Mouse (Mus musculus): Measurements from ENCODE around the gene Snx4.

Gene Snx4

DNA sequence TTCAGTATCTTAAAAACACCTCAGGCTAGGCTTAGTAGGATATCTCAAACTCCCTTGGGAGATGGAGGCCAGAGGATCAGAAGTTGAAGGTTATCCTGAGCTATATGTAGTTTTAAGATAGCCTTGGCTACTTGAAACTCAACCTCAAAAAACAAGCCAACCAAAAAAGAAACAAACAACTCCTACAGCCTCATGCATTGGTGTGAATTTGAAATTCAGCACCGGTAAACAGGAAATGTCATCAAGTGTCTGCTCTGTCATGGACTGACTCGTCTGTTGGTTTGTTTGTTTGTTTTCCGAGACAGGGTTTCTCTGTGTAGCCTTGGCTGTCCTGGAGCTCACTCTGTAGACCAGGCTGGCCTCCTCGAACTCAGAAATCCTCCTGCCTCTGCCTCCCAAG is 20.6 kb downstream of the Snx4 start:
- in situ Hi-C loops (cut with MseI, MboI): no loop called here

DNA sequence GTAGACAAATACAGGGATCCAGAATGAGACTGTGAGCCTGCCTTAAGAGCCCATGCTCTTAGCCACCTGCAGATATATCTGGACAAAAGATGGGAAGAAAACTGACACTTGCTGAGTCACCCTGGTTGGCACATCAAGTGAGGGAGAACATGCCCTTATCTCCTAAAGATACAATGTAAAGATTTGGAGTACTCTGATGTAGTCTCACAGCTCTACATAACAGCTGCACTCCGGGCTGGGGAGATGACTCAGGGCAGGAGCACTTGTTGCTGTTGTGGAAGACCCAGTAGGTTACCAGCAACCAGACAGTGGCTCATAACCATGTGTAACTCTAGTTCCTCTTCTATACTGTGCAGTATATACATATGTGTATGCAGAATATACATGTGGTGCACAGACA is 31.8 kb downstream of the Snx4 start:
- in situ Hi-C loops (cut with MseI, MboI): no loop called here

DNA sequence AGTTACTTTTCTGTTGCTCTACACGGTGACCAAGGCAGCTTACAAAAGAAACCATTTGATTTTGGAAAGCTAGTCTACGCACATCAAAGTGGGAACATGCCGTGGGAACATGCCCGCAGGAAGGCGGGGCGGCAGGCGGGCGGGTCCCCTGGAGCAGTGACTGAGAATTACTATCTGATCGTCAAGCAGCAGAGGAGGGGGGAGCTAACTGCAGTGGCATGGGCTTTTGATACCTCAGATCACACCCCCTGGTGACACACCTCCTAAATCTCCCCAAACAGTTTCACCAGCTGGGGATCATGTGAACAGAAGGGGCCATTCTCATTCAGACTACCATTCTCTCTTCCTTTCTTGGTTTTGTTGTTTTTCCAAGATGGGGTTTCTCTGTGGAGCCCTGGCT is 37.3 kb downstream of the Snx4 start:
- in situ Hi-C loops (cut with MseI, MboI): no loop called here

DNA sequence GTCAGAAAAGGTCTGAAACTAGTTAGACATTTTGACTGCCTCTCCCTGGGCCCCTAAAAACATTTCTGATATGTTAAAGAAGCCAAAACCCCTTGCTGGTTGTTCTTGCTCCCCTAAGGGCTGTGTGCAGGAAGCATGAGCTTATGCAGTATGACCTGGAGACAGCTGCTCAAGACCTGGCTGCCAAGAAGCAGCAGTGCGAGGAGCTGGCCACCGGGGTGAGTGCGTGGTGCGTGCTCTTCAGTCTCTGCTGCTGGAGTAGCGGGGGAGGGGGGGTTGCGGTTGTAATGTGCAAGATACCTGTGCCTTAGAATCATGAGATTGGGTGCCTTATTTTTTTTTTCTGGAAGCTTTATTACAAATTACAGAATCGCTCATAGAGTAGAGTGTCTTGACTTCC is 38.7 kb downstream of the Snx4 start:
- in situ Hi-C loops (cut with MseI, MboI): no loop called here

DNA sequence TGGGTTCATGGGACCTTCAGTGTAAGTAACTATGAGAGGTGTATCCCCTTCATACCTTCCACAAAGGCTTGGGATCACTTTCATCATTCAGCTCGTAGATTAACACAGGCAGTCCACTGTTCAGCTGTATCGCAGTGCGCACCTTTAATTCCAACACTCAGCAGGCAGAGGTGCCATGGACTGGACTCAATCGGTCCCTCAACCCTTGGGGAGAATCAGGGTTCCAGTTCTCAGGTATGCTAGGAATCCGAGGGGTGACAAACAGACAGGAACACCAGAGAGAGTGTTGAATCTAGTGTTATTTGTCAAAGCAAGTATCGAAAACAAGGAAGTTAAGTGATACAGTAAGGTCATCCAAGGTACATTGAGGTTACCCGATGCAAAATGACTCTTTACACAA is 41.0 kb downstream of the Snx4 start:
- in situ Hi-C loops (cut with MseI, MboI): no loop called here

DNA sequence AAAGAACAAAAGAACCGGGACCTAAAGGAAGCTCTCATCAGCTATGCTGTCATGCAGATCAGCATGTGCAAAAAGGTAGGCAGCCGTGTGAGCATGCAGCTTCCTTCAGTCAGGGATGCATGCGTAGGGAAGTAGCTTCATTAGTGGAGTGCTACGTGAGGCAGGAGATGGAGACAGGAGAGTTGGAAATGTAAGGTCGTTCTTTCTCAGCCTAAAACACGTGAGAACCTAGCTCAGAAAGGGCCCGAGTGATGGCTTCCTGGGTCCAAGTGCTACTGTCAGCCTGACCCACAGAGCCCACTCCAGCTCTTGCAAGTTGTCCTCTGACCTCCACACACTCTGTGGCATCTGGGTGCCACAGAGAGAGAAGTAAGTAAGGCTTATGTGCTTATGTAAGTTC is 43.4 kb downstream of the Snx4 start:
- in situ Hi-C loops (cut with MseI, MboI): no loop called here

DNA sequence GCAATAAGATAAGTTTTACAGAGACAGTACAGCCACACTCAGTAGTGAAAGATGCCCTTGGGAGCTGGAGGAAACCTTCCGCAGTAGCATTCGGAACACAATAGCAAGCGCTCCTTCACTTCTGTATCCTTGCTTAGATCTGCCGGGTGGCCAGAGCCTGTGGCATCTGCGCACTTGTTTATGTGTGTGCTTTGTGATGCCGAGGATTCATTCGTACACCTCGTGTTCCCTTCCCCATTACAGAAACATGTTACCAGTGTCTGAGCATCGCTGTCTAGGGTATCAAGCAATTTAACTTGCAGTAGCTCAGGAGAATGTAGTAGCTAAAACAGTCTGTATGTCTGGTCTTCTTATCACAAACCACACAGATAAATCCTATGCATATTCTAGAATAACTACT is 44.1 kb downstream of the Snx4 start:
- in situ Hi-C loops (cut with MseI, MboI): no loop called here

DNA sequence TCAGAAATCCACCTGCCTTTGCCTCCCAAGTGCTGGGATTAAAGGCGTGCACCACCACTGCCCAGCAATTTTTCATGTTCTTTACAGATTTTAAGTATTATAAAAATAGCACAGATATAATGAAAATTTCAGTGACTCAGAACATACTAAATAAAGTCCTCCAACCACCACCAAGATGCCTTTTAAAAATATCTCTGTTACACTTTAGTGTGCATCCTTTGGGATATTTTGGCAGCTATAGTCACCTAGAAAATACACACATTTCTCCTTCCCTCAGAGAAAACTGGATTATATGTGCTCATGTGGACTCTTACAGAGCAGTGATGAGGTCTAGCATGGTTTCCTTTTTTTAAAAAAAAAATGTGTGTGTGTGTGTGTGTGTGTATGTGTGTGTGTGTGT is 46.3 kb downstream of the Snx4 start:
- in situ Hi-C loops (cut with MseI, MboI): no loop called here

DNA sequence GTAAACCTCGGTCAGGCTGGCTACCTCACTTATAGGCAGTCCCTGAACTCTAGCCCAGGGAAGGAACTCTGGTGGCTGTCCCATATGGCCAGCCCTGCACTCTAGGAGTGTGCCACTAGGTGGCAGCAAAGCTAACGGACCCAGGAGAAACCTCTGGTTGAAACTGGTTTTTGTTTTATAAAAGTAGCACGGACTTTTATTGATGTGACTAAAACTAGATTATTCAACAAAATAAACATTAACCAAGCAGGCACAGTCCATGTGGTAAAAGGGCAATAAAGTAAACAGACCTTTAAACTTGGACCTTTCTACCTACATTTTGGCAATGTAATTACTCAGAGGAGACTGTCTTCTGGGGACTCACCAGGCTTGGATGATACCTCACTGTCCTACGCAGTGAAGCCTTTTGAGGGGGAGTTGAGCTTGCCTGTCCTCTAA is 55.4 kb downstream of the Snx4 start:
- in situ Hi-C loops (cut with MseI, MboI): no loop called here

DNA sequence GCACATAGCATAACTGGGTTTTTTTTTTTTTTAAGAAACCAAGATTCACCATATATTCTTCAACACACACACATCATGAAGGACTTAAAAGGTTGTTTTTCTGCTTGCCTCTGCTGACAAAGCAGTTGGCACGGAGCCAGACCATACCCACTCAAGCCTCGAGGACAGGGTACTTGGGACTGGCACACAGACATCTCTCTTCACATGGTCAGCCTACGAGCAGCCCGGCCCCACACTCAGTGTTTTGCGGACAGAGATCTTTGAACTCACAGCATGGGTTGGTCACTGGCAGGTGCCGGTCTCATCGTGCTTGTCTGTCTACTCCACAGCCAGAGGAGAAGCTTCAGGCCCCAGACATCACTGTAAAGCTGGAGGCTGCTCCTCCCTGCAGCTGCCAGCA is 56.5 kb downstream of the Snx4 start:
- in situ Hi-C loops (cut with MseI, MboI): no loop called here

DNA sequence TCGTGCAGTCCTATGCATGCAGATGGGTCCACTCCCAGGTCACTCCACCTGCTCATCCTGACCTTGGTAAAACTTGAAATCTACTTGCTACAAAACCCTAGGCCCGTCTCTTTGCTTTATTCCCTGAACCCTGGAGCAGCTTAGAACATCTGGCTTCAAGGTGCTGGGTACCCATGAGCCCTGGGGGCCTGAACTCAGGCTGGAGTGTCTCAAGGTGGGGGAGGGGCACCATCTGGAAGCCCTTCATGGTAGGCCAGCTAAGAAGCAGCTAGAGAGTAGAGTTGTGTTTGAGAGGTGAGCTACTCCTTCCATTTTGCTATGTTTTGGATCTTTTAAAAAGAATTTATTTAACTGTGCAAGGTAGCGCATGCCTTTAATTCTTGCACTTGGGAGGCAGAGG is 57.8 kb downstream of the Snx4 start:
- in situ Hi-C loops (cut with MseI, MboI): no loop called here

DNA sequence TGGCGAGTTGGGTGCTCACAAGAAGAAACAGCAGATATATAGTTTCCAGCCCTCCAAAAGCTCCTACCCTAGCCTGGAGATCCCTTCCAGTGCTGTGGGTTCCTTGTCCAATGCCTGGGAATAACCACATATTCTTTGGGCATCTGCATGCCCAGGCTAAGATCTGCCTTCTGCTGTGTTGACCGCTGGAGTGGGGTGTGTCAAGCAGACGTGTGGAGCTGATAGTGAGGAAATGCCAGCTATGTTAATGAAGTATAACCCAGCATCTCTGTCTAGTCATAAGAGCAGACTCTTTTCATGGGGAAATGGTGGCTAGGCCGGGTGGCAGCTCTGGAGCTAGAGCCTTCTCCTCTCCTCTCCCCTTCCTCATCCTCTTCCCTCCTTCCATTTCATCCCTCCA is 64.4 kb downstream of the Snx4 start:
- in situ Hi-C loops (cut with MseI, MboI): no loop called here

DNA sequence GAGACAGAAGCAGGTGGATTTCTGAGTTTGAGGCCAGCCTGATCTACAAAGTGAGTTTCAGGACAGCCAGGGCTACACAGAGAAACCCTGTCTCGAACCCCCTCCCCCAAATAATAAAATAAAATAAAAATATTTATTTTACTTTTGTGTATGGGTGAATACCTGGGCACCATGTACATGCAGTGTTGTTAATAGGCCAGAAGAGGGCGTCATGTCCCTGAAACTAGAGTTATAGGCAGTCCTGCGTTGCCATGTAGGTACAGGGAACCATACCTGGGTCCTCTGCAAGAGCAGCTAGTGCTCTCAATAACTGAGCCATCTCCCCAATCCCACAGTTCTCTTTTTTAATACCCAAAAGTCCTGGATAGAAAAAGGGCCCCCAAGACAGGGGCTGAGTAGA is 66.4 kb downstream of the Snx4 start:
- in situ Hi-C loops (cut with MseI, MboI): no loop called here

DNA sequence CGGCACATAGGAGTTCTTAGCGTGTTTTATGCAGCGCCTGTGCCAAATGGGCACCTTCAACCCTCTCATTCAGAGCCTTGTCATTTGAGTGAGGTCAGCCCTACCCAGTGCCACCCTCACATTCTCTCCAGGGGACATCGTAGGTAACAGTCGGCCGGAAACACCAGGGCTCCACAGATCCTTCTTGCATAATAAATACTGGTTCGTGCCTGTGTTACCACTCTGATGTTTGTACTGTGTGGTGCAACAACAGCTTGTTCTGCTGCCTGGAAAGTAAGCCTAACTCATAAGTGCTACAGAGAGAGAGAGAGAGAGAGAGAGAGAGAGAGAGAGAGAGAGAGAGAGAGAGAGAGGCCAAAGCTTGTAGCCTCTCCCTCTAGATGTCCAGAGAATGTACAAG is 66.8 kb downstream of the Snx4 start:
- in situ Hi-C loops (cut with MseI, MboI): no loop called here

DNA sequence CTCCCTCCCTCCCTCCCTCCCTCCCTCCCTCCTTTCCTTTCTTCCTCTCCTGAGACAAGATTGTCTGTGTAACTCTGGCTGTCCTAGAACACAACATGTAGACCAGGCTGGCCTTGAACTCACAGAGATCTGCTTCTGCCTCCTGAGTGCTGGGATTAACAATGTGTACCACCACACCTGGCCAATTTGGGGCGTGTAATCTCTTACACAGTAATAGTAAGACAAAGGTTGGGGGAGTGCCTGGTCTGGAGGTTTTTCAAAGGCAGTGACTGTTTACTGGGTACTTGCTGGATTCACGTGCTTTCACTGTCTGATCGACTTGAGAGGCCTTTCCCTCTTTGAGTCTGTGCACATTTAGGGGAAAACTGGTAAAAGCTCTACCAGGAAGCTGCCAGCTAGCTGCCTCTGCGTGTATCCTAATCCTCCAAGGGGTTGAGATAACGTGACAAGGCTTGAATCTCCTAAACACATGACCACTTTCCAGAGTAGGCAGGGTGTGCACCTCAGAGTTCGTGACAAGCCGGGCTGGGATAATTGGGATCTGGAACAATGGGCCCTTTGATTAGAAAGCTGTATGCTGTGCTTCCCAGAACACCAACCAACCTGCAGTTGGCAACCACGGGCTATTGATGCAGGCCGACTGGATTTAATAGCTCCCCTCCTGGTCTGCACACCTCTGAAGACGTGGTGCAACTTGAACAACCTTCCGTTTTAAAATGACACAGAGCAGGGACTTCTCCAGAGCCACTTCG is 74.6 kb downstream of the Snx4 start:
- in situ Hi-C loops (cut with MseI, MboI): no loop called here

DNA sequence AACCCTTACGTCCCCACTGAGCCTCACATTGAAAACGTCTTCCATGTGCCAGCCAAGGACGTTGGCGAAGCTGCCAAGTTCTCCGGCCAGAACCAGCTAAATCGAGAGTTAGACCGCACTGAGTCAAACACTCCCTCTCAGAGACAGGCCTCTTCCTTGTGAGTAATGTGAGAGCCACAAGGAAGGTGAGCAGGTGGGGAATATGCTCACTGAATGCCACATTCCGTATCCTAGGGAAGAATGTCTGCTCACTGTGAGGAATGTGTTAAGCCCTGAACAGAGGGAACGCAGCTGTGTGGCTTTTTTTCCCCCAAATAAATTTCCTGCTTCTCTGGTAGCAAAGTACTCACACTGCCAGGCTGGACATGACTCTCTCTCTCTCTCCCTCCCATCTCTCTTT is 75.3 kb downstream of the Snx4 start:
- in situ Hi-C loops (cut with MseI, MboI): no loop called here

DNA sequence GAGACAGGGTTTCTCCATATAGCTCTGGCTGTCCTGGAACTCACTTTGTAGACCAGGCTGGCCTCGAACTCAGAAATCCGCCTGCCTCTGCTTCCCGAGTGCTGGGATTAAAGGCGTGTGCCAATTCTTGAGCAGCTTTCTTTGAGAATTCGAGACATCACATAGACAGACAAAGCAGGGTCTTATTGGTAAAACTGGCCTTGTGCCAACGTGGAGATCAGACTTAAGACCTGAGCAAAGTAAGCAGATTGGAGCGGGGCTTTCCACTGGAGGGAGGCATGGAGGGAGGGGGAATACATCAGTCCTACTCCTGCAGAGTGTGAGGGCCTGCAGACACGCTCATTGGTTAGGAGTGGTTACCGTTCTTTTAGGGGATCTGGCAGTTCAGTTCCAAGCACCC is 75.9 kb downstream of the Snx4 start:
- in situ Hi-C loops (cut with MseI, MboI): no loop called here

DNA sequence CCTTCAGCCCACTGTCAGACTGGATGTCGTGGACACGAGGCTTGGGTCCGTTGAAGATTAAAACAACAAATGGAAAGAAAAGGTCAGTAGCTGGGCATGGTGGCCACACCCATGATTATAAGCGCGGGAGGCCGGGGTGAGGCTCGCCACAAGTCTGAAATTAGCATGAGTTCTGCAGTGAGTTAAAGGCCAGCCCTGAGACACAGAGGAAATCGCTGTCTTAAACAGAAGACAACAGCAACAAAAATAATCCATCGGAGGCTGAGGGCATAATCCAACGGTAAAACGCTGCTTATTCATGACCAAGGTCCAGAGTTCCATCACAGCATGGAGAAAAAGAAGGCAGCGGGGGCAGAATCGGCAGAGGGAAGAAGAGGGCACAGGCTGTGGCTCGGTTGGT is 81.8 kb downstream of the Snx4 start:
- in situ Hi-C loops (cut with MseI, MboI): no loop called here

DNA sequence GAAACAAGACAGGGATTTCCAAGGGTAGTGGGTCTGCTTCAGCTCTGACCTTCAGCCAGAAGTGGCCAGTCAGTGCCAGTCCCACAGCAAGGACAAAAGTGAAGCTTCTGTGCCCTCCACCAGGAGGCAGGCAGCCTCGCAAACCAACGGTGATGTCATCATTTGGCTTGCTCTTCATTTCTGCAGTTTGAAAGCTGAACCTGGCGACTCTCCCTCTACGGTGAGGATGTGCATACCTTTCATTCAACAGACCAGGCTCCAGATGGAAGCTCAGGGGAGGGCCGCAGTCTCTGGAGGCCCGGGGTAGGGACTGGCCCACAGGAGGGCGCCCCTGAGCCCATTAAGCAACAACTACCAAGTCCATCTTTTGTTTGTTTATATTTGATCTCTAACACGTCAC is 85.9 kb downstream of the Snx4 start:
- in situ Hi-C loops (cut with MseI, MboI): loop anchor here in 1 of 2 experiments (5.0 kb wide), 1 partner anchor 40 kb away; no protein-coding TSS in a partner anchor

DNA sequence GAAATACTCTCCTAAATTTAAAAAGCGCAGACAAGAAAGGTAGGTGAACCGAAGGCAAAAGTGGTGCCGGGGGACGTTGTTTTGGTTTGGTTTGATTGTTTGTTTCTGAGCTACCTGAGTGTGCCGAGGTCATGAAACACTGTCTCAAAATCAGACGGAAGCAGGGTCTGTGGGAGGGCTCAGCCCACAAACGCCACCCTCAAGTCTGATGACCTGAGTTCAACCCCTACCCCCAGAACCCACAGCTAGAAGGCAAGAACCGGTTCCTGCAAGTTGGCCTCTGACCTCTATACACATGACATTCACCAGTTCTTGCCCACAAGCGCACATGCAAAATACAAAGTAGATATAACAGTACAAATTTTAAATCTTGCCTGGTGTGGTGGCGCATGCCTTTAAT is 86.4 kb downstream of the Snx4 start:
- in situ Hi-C loops (cut with MseI, MboI): loop anchor here in 1 of 2 experiments (5.0 kb wide), 1 partner anchor 40 kb away; no protein-coding TSS in a partner anchor

DNA sequence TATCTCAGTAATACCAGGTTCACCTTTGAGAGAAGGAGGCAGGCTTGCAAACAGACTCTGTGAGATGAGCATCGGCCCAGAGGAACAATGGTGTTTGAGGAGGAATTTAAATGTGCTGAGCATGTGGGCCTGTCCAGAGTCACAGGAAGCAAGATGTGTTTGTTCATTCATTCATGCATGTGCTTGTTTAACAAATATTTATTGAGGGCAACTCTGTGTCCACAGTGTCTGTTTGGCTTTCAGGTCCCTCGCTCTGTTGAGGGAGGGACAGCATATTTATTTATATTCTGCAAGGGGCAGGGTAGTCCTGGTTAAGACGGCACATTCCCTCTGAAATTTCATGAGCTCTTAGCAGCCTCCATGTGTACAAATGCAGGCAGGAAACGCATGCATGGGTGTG is 87.2 kb downstream of the Snx4 start:
- in situ Hi-C loops (cut with MseI, MboI): loop anchor here in 1 of 2 experiments (5.0 kb wide), 1 partner anchor 39 kb away; no protein-coding TSS in a partner anchor

DNA sequence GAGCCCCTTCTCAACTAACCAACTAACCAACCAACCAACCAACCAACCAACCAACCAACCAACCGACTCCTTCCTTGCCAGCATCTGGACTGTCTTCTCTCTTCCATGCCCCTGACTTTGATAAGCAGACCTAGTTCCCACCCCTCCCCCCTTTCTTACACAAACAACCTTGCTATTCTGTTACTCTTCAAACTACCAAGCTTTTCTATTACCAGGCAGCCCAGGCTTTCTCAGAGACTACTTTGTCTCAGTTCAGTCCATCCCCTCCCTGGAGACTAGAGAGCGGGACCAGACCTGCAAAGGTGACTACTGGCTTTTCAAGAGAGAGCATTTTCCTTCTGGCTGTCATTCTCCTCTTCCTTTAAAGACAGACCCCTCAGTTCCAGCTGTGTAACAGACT is 88.2 kb downstream of the Snx4 start:
- in situ Hi-C loops (cut with MseI, MboI): loop anchor here in 1 of 2 experiments (5.0 kb wide), 1 partner anchor 38 kb away; no protein-coding TSS in a partner anchor

DNA sequence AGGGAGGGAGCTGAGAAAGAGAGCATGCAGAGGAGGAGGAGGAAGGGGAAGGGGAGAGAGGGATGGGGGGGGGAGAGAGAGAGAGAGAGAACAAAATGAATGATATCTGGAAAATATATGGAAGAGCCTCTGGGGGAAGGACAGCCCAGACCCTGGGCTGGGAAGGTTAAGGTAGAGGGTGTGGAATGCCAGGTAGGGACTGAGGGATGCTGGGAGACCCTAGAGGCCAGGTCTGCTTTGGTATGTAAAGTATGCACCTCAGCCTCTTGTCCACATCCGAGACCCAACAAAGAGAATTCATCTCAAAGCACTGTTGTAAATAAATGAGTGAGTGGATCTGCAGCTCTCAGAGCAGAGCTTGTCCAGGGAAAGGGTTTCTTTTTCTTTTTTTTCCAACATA is 91.1 kb downstream of the Snx4 start:
- in situ Hi-C loops (cut with MseI, MboI): no loop called here

DNA sequence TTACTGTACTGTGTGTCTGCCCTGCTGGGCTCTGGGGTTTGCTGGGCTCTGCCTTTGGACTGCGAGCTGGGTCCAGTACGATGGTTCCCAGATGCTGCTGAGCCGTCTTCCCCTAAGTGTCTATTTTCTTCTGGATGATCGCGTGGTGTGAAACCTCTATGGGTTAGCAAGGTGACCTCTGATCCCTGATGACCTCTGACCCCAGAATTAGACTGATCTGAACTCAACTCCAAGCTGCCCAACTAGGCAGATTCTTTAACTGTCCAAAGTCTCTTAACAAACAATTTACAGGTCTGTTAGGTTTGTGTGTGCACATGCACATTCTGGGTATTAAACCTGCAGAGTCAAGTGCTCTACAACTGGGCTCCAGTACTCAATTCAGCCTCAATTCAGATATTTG is 91.9 kb downstream of the Snx4 start:
- in situ Hi-C loops (cut with MseI, MboI): no loop called here
